Mouse (Mus musculus) heart, adult 9 months (tissue): Measurements from ENCODE around the gene Efcab3.
"Not testable (repeated sequence)": the region's sequence is repeated elsewhere in the genome, so short reads cannot be mapped to it uniquely, and the experiment has no call there.

ENCODE experiments used
- DNase-seq, 2 experiments: peaks; one replicate each; pipeline ENCODE4 v3.0.0; 2022; ENCODE audit warnings: low spot score in 2 of 2

Gene Efcab3

DNA sequence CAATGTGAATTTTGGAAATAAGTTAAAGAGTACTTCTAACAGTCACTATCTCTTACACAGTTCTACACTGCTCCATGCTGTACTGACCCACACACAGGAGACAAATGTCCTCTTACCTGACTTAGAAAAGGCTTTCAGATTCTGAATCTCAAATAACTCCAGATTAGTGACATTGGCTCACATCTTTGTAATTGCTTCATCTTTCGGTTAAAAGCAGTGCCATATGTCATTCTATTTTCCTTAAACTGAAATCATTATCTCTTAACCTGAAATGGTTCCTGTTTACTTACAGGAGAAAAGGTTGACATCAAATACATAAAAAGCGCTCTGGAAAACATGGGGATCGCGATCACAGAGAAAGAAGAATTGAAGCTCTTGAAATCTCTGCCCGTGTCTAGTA lies at the start of gene Efcab3:
TSS of gene Efcab3 (plus strand) at position 301 of the 400 bp plus-strand sequence.
- DNase-seq, result no peak

DNA sequence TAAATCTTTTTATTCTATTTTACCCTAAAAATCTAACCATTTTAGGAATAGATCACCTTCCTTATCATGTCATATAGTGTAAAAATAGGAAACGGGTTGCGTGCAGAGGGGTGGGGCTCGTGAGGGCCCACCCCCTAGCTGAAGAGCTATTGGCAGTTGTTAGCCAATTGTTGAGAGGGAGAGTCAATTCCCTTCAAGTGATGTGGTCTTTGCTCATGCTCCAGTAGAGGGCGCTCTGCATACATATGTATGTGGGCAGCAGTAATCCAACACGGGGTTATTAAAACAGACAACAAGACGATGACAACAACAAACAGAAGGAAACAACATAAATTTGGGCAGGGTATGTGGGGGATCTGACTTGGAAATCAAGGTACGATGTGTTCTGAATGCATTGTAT lies 42.3 kb upstream of the Efcab3 start:
- DNase-seq, result no peak

DNA sequence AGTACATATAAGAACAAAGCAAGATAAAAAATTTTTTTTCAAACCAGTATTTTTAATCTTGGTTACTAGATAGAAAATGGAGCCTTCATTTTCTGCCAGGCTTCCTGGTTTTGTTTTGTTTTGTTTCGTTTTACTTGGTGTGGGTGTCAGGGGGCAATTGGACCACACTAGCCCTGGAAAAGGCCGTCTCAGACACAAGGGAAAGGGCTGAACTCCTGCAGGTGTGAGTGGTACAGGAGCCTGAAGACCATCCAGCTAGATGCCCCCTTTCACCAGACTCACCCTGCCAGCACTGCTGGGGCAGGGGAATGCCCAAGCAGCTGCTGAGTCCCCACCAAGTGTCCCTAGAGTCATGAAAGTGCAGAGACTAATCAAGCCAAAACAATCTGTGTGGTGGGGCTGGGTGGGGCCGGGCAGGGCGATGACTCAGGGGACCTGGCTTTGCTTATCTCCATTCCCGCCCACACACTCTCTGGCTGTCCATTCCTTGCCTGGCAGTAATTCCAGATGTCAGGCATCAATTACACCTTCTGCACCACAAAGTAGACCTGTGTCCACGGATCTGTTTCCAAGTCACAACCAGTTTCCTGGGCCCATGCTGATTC lies 34.5 kb upstream of the Efcab3 start:
- DNase-seq, result no peak

DNA sequence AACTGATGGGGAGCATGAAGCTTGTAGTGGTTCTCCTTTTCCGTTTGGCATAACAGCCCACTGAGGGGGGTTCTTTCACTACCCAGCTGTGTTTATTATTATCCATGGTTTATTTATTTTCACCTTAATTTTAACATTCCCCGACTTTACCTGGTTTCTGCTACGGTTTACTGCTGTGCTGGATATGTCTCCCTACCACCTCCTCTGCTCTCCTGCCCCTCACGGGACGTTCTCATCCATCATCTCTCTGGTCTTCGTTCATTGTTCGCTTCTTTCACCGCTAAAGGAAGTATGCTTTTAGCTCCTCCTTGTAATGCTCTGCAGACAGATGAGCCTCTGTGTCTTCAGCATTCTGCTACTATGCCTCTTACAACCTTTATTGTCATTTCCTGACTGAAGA lies 33.9 kb upstream of the Efcab3 start:
- no peak for DNase-seq

DNA sequence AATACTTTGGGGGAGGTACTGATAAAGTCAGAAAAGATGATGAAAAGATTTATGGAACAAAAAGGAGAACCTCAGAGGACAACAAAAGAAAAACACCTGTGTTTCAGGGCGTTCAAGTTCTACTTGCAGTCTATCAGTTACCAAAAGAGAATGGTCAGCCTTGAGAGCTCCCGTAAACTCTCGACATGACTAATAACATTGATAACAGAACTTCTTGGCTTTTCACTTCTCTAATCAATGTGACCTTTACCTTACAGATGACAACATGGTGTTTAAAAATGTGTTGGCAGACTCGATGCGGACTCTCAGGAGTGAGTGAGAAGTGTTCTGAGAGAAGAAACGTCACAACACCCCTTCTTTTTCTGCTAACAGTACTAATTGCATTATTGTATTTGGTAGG lies 33.2 kb upstream of the Efcab3 start:
- no peak for DNase-seq

DNA sequence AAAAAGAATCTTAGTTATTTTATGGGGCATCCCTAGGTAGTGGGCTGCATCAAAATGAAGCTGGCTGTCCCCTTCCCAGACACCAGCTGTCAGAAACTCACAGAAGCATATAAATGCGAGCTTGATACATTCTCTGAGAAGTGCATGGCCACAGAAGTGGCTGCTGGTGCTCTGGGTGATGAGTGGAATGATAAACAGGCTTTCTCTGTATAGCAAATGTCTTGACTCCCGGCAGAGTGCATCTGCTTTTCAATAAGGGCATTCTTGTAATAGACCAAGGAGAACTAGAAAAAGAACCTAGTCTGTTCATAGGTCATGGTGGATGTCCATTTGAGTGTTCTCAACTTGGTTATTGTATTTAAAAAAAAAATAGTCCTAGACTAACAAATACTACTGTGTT lies 32.3 kb upstream of the Efcab3 start:
- no peak for DNase-seq

DNA sequence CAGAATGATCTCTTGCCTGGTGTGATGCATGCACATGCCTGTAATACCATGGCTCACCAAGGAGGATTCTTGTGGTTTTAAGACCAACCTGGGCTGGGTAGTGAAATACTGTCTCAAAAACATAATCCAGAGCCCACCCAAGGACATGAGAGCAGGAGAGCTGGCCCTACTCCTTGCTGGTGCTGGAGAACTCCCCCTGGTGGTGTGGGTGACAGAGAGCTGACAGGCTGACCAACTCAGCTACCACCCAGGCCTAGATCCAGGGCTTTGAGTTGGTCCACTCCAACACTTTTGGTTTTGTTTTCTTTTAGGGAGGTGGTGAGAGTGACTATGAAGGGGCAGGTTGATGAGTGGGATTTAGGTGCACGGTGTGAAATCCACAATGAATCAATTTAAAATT lies 28.3 kb upstream of the Efcab3 start:
- DNase-seq, result no peak

DNA sequence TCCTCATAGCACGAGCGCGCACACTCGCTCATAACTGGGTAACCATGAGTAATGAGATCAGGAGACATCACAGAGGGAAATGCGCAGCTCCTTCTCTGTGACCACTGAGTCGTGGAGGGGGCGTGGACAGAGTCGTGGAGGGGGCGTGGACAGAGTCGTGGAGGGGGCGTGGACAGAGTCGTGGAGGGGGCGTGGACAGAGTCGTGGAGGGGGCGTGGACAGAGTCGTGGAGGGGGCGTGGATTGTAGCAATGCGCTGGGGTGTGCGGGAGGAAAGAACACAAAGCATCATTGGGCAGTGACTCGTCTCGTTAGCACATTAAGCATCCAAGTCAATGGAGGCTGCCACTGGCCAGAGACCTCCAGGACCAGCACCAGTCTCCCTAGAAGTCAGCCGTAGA lies 49.1 kb downstream of the Efcab3 start:
- not testable (repeated sequence) for DNase-seq

DNA sequence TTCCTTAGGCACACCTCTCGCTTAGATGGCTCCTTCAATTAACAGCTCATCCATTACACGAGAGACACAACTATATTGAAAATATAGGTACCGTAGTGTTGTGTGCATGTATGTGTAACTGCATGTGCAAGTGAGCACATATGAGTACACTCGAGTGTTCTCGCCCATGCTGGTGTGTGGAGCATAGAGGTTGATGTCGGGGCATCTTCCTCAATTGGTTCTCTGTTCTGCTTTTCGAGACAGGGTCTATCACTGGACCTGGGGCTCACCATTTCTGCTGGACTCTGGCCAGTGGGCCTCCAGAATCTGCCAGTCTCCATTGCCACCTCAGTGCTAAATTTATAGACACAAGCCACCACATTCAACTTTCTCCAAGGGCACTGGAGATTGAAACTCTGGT lies 54.4 kb downstream of the Efcab3 start:
- DNase-seq, result no peak

DNA sequence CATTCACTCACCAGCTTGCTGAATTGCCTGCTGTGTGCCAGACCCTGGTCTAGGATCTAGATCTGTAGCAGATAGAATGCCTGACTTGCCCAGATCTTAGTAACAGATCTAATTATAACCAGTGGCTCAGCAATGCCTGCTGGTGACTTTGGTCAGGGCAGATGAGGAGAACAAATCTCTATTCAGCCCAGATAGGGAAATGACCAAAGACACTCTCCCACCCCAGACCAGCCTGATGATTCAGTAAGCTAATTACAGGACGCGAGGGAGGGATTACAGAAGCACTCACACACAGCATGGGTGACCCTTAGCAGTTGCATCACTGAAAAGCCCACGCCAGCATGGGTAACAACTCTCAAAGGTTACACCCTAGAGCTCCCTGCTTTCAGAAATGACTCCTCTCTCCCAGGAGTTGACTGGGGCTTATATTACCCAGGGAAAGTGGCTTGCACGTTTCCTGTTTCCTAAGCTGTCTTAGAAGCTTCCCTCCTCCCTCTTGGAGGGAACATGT lies 57.2 kb downstream of the Efcab3 start:
- no peak for DNase-seq

DNA sequence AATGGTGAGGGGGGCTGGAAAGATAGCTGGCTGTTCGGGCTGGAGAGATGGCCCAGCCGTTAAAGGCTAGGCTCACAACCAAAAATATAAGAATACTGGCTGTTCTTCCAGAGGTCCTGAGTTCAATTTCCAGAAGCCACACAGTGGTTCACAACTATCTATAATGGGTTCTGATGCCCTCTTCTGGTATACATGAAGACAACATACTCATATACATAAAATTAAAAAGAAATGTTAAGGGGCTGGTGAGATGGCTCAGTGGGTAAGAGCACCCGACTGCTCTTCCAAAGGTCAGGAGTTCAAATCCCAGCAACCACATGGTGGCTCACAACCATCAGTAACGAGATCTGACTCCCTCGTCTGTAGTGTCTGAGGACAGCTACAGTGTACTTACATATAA lies 58.4 kb downstream of the Efcab3 start:
- DNase-seq, result not testable (repeated sequence)

DNA sequence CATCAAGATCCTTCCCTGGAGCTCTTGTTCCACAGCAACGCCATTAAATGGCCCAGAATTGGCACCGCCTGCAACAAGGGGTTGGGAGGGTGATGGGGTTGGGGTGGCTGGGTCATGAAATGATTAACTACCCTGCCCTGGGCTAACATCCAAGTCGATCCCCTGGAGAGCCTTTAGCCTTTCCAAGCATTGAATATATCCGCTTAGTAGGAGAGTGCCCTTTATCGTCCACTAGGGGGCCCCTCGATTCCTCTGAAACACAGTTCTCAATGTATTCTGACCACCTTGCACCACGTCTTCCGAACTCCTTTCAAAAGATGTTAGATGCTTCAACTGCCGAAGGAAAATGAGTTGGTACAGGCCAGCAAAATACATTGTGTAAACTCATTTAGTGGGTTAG lies 60.6 kb downstream of the Efcab3 start:
- DNase-seq, result peak; percentile 9 to 22

DNA sequence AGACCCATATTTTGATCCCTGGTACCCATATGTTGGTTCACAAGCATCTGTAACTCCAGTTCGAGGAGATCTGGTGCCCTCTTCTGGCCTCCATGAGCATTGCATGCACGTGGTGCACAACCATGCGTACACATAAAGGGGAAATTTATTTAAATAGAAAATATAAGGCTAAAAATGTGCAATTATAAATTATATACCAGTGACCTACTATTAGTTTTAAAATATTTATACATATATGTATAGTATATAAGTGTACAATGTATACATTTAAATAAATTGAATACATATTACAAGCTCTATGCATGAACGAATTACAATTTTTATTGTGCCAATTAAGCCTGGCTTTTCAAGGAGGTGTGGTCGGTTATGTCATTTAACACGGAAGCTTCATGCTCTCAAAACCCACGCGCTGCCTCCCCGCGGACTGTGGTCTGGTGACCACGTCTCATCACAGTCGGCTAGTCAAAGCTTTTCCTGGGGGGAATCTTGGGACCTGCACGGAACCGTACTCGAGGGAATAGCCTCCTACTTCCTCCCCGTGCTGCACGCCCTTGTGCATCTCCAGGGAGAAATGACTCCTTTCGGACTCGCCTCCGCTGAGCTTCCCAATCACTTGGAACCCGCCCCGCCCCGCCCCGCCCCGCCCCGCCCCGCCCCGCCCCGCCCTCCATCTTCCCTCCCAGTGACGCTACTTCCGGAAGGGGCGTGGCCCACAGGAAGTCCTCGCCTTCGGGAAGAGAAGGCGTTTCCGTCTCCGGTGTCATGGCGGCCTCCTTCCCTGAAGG lies 62.5 kb downstream of the Efcab3 start, which contains the start of gene Mettl2:
TSS of gene Mettl2 (plus strand) at position 691 of the 785 bp plus-strand sequence.
- DNase-seq, result peak; percentile 74 to 76

DNA sequence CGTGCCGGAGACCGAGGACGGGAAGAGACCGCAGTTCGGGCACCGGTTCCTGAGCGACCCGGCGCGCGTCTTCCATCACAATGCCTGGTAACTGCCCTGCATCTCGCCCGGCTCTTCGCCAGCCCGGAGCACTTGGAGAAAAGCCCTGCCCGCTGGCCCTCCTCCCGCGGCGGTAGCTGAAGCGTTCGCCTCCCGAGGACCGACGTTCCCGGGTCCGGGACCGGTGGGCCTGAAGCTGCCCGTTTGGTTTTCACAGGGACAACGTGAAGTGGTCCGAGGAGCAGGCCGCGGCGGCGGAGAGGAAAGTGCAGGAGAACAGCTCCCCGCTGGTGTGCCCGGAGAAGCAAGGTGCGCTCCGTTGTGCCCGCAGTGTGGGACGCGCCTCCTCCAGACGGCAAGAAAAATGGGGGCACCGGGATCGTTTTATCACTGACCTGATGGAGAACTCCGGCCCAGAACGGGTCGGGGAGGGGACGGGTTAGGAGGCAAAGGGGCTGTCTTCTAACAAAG lies 63.2 kb downstream of the Efcab3 start:
- no peak for DNase-seq

DNA sequence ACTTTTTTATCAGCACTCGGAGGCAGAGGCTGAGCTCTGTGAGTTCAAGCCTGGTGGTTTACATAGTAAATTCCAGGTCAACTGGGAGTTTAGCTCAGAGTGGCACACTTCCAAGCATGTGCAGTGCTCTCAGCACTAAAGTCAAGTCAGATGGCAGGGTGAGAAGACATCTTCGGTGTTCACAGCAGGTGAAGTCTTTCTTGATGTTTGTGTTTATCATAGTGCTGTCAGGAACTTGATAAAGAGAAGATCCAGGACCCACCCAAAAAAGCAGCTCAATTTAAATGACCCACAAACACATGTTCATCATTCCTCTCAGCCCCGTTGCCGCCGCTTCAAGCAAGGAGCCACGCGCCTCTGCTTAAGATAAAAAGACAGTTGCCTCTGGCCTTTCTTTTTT lies 72.3 kb downstream of the Efcab3 start:
- no peak for DNase-seq

DNA sequence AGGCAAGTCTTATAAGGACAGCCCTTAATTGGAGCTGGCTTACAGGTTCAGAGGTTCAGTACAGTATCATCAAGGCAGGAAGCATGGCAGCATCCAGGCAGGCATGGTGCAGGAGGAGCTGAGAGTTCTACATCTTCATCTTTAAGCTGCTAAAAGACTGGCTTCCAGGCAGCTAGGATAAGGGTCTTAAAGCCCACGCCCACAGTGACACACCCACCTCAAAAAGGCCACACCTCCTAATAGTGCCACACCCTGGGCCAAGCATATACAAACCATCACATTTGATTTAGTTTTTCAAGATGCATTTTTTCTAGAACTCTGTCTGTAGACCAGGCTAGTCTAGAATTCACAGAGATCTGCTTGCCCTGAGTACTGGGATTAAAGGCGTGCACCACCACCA lies 73.9 kb downstream of the Efcab3 start:
- not testable (repeated sequence) for DNase-seq

DNA sequence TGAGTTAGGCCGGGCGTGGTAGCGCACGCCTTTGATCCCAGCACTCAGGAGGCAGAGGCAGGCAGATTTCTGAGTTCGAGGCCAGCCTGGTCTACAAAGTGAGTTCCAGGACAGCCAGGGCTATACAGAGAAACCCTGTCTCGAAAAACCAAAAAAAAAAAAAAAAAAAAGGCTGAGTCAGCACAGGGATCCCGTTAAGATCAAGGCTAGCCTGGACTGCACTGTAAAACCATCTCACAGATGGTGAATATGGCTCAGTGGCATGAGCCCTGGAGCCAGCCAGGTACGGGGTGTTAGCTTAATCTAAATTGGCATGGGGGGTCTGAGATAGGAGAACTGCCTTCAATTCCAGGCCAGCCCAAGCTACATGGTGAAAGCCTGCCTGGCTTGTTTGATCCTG lies 77.1 kb downstream of the Efcab3 start:
- DNase-seq, result not testable (repeated sequence)

DNA sequence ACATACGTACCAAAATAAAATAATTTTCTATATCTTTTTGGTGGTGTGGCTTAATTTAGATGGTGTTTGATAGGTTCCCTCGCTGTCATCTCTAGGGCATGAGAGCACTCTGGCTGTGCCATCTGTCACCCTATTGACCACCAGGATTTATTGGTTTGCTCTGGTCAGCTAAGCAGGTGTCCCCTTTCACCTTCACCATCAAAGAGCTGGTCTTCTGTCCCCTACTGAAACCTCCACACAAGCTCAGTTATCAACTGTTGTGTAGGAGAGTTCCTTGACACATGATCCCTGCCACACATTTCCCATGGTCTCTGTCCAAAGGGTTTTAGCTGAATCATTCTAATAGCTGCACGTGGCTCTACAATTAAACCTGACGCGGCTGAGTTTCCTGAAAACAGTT lies 77.7 kb downstream of the Efcab3 start:
- DNase-seq, result no peak

DNA sequence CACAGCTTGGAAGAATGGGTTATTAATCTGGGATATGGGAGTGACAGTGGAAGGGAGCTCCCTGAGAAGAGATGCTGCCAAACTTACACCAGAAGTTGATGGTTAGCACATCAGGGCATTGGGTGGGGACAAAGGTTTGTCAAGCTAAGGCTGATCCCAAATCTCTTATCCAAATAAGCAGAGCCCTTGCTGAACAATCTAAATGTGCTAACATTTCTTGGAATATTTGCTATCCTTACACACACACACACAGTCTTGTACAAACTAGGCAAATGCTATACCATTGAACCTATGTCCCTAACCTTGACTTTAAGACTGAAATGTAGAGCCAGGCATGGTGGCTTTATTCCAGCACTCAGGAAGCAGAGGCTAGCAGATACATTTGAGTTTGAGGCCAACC lies 80.2 kb downstream of the Efcab3 start:
- no peak for DNase-seq

DNA sequence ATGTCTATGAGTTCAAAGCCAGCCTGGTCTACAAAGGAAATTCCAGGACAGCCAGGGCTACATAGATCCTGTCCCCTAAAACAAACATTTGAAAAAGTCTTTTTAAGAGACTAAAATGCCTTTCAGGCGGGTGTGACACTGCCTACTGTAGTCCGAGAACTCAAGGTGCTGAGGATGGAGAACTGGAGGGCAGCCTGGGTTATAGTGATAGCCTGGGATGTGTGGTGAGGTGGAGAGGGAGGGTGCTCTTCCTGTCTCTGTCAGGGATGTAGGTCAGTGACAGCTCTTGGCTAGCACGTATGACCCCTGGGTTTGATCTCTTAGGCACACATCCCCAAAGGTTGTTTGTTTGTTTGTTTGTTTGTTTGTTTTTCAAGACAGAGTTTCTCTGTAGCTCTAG lies 80.7 kb downstream of the Efcab3 start:
- DNase-seq, result no peak

DNA sequence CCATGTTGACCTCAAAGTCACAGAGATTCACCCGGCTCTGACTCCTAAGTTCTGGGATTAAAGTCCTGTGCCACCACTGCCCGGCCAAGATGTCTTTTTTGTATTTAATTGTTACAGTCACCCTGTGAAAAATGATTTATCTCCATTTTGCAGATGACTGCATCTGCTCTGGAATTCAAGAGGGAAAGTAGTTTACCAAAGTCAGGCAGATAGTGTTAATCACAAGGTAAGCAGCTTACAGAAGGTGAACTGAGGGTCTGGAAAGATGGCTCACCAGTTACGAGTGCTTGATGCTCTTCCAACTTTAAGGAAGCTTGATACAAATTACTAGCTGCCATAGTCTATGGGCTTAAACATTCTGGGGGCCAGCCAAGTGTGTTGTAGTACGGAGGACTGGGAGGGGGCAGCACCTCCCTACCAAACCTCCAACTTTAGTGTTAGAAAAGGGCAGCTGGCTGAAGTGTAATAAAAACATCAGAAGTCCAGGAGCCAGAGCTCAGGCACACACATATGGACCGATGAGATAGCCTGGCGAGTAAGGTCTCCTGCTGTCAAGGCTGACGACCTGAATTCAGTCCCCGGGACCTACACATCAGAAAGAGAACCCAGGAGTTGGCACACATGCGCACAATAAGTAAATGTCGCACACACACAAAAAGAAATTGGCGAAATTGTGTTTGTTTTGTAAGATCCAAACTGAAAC lies 81.3 kb downstream of the Efcab3 start:
- DNase-seq, result no peak

DNA sequence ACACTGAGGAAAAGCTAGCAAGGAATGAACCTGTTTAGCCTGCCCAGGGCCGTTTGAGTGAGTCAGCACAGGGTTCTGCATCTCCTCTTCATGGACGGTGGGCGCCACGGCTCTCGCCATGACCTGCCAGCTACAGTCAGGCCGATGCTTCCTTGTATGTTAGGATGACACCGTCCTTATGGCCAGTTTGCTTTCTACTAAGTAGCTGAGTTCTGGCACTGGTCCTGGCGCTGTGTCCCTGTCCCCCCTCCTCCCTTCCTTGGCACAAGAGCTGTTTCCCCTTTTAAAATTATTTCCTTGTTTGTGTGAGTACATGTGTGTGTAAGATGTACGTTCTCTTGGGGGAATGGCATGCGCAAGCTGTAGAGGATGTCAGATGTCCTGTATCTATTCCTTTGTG lies 81.8 kb downstream of the Efcab3 start:
- DNase-seq, result no peak
